Mouse (Mus musculus) neural tube, postnatal 0 days (tissue): ENCODE data around the gene Olfr522. TPM values are rescaled to one million over a fixed set of nuclear protein-coding genes. Genes with fewer than 3 reads are reported as not detected.

ENCODE experiments used
- polyA plus RNA-seq: library from polyadenylated mRNA; unstranded; fragments of >200 nt; fragmentation: Nextera tagmentation; extraction: Ambion mirVana; gene quantifications from 2 replicates; pipeline ENCODE4 v1.2.1, GENCODE M21; 2015

Olfr522 gene
- polyA plus RNA-seq, result not detected in 2 replicates

DNA sequence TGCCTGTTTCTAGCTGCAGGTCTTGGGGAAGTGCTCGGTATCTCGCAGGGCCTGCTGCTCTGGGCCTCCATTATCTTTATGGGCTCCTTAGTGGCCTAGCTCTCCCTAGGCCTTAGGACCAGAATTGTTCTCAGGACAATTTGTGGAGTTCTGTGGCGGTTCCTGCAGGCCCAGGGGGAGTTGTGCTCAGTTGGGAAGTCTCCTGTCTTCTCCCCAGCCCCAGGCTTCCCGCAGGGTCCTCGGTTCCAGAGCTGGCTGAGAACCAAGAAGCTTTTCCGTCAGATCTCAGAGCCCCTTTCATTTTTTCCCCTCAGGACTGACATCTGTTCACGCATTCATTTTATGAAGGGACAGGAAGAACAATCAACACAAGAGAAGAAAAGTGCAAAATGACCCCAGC is at the start of gene Olfr522:
Gene Olfr522 (minus strand): TSS at position 101 of the 400 bp plus-strand sequence.

DNA sequence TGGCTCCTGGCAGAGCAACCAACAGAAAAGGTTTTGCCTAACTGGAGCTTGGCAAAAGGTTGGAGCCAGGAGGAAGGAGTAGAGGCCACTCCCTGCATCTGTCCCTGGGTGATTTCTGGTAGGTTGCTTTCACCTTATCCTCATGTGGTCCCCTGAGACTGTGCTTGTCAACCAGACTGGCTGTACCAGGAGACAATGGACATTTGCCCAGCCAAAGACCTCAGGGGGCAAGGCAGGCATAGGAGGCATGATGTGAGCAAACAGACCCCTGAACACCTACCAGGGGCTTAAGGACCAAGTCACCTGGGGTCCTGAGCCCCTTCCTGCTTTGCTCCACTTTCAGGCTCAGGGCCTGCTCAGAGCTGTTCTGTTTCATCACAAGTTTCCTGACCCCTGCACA is 41.3 kb upstream of the Olfr522 start, which contains the start of gene Olfr524:
Gene Olfr524 (minus strand): TSS at position 101 of the 400 bp plus-strand sequence.

DNA sequence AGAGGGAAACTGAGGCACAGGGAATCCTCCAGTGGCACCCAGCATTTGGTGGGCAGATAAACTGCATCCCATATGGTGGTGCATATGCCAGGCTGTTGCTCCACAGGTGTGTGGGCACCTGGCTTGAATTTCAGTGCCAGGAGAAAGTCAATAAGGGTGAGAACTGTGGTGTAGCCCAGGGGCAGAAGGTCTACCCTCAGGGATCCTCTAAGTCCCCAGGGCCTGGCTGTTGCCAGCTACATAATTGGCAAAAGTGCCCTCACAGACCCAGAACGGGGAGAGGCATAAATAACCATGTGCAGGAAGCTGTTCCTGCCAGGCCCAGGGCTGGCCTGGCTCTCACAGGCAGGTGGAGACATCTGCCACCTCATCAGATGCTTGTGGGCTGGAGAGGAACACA is 8.4 kb upstream of the Olfr522 start, which contains the start of gene Olfr523:
Gene Olfr523 (plus strand): TSS at position 282 of the 400 bp plus-strand sequence.

DNA sequence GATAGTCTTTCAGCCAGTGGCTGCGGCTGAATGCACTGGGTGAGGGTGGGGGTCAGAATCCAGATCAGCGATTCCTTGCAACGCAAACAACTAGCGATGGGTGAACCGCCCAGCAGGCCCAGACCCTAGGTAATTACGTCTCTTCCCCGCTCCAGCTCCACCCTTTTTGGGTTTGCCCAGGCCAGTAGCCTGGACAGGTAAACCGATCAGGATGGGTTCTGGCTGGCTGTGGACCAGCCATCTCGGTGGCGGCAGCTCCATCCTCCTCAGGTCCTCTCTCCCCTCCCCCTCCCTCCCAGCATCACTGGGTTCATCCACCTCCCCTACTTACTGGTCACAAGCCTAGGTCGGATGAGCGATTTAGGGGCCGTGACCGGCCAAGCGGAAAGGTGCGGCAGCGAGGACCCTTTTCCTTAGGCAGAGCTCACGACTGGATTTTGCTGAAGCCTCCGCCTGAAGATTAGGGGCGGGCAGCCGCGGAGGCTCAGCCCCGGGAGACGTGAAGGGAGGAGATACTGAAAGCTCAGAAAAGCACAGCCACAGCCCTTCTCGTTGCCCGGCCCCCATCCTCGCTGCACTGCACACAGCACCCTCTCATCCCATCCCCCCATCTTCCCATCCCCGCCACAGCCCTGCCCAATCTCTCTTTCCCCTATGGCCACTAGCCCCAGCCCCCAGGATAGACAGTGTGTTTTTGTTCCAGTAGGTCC is 10.2 kb downstream of the Olfr522 start, which contains the start of gene Sprn:
Gene Sprn (minus strand): TSS at position 660 of the 710 bp plus-strand sequence.

DNA sequence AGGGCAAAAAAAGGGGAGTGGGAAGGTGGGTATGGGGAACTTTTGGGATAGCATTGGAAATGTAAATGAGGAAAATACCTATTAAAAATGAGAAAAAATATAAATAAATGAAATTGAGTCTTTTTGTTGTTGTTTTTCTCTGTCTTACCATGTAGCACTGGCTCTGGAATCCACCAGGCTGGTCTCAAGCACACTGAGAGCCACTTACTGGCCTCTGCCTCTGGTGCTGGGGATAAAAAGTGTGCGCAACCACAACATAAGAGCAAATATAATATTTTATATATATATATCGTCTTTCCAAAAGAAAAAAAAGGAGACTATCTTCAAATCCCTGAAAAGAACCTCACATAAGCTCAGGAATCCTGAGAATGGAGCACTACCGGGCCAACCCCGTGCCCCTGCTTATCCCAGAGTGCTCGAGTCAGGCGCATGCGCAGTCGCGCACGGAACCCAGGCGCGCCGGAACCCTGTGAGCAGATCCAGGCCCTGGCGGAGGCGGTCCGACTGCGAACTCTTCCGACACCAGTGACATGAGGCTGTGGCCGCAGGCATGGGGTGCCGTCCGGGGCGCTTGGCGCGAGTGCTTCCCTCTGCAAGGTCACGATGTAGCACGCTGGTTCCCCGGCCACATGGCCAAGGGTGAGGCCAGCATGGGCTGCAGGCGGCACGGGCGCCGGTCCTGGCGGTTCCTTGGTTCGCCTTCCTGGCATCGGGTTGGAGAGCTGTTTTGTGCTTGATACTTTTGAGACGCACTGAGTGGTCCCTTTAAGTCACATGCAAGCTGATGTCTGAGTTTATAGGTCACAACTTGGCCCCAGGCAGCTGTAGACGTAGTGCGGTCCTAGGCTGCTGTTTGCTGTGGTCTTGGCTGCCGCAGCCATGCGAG is 27.2 kb downstream of the Olfr522 start, which contains the start of gene Mtg1:
Gene Mtg1 (plus strand): TSS at position 430 of the 886 bp plus-strand sequence.

DNA sequence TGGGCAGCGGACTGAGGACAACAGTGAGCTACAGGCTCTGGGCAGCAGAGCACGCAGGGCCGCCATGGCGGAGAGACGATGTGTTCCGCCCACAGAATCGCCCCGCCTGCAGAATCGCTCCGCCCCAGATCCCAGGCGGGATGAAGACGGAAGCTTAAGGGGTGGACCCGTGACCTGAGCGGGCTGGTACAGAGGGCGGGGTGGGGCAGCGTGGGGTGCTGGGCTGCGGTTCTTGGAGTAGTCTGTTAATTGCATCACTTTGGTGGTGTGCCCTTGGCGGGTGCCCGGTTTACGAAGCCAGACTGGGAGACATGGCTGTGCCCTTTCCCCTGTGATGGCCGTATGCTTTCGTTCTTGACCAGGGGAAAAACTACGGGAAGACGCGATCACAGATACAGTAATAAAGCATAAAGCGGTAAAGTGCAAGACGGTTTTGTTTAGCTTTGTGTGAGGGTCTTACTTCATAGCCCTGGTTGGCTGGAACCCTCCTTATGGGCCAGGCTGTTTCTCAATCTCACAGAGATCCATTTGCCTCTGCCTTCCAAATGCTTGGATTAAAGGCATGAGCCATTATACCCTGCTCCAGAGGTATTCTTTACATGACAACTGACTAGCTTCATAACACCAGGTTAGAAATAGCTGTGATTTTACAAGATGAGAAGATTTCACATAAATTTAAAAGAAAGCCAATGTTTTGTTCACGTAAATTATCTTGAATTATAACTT is 48.1 kb downstream of the Olfr522 start, which contains the start of gene Echs1:
Gene Echs1 (minus strand): TSS at position 148 of the 726 bp plus-strand sequence.

DNA sequence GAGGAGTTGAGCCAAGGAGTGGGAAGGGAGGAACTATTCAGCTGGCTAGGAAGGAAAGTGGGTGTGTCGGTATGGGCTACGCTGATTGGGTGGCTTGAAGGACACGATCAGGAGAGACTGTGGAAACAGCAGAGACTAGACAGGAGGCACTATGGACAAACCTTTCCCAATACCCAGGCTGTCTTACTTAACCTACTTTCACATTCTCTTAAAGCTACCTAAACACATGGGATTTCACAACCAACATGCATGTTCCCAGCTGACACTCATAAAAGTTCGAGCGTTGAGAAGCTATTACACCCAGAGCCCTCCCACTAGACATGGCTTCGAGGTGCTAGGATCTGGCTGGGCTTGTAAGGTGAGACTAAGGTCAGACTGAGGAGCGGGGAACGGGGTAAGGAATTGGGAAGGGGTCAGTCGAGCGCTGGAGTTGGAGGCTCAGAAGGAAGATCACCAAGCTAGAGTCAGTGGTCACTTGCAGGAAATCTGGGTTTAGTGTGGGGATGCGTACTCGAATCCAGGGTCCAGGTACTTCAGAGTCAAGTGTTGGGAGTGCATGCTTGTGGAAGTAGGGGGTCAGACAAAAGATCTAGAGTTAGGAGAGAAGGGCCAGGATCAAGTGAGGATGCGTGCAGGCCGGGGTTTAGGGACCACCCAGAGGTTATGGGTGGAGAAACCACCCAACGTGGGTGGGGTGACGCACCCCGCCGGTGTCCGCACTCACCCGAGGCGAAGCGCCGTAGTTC is 48.8 kb downstream of the Olfr522 start, which contains the start of gene Paox:
Gene Paox (plus strand): TSS at position 217 of the 746 bp plus-strand sequence.

Other genes with a start within 250 kb of the Olfr522 start
- gene Utf1, start 221.0 kb downstream of the Olfr522 start, polyA plus RNA-seq, result not detected in 2 replicates
- 1.1 and 1.5 TPM in 2 replicates for gene 6430531B16Rik, start 186.0 kb downstream of the Olfr522 start, polyA plus RNA-seq
- 0.85 and 0.88 TPM in 2 replicates for gene Adam8, start 172.2 kb downstream of the Olfr522 start, polyA plus RNA-seq
- 52.0 and 54.8 TPM in 2 replicates for gene Zfp511, start 128.4 kb downstream of the Olfr522 start, polyA plus RNA-seq
- gene Tubgcp2, start 128.1 kb downstream of the Olfr522 start, polyA plus RNA-seq, result 44.1 and 46.2 TPM in 2 replicates
- gene Msx3, start 115.7 kb downstream of the Olfr522 start, polyA plus RNA-seq, result 0.79 and 0.99 TPM in 2 replicates
- 625 and 662 TPM in 2 replicates for gene Caly, start 82.2 kb downstream of the Olfr522 start, polyA plus RNA-seq
- gene Prap1, start 71.4 kb downstream of the Olfr522 start, polyA plus RNA-seq, result not detected in 2 replicates
- 64.5 and 69.4 TPM in 2 replicates for gene Fuom, start 62.3 kb downstream of the Olfr522 start, polyA plus RNA-seq
- gene Paox, start 49.0 kb downstream of the Olfr522 start, polyA plus RNA-seq, result 8.7 and 11.0 TPM in 2 replicates
- gene Echs1, start 48.3 kb downstream of the Olfr522 start, polyA plus RNA-seq, result 127 and 133 TPM in 2 replicates
- gene Mtg1, start 27.2 kb downstream of the Olfr522 start, polyA plus RNA-seq, result 30.5 and 34.5 TPM in 2 replicates
- gene Sprn, start 9.9 kb downstream of the Olfr522 start, polyA plus RNA-seq, result 31.2 and 31.7 TPM in 2 replicates
- gene Olfr523, start 8.5 kb upstream of the Olfr522 start, polyA plus RNA-seq, result not detected in 2 replicates
- not detected in 2 replicates for gene Olfr524, start 41.2 kb upstream of the Olfr522 start, polyA plus RNA-seq
- gene Cd163l1, start 53.5 kb upstream of the Olfr522 start, polyA plus RNA-seq, result not detected in 2 replicates
- not detected in 2 replicates for gene 5830411N06Rik, start 82.5 kb upstream of the Olfr522 start, polyA plus RNA-seq
- gene Olfr525, start 156.1 kb upstream of the Olfr522 start, polyA plus RNA-seq, result not detected in 2 replicates
- not detected in 2 replicates for gene Olfr527, start 169.3 kb upstream of the Olfr522 start, polyA plus RNA-seq
- gene Olfr60, start 196.9 kb upstream of the Olfr522 start, polyA plus RNA-seq, result not detected in 2 replicates
- gene Olfr530, start 211.6 kb upstream of the Olfr522 start, polyA plus RNA-seq, result not detected in 2 replicates
- not detected in 2 replicates for gene Olfr531, start 238.2 kb upstream of the Olfr522 start, polyA plus RNA-seq